Mouse (Mus musculus): ENCODE data around the gene Gnat1. TPM values are rescaled to one million over a fixed set of nuclear protein-coding genes. Genes with fewer than 3 reads are reported as not detected.
A peak's percentile ranks its signal among the peaks of the same experiment; 100 is the strongest.

Gene Gnat1
- polyA plus RNA-seq, 1 experiment from 2014 or later = 1.9 TPM

DNA sequence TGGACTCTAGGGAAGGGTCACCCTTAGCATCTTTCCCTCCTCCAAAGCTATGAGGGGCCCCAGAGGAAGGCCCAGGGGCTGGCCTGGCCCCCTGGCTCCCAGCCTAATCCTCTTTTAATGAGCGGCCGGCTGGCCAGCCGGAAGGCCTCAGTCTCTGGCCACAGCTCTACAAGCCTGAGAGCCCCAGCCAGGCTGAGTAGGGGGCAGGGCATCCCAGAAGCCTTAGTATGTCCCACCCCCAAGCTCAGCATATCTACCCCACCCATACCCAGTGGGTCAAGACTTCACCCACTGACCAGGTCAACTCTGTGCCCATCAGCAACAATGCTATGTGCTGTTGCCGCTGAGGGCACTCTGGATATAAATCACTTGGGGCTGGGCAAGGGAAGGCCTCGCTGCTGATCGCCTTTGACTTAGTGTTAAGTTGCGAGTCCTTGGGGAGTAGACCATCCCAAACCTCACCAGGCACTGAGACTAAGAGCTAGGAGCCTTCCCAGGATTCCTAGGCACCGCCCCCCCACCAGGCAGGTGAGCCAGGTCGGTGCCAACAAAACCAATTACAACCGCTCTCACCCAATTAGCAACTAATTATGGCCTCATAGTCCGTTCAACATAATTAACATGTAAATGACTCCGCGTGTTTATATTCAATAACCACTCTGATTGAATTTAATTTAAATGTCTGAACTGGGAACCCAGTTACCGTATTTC is 18.5 kb upstream of the Gnat1 start:
- Histone ChIP-seq H3K27me3 (replicated peaks) (no peaks in the 10 kb centered on the region), H3K36me3 (no peaks in the 10 kb centered on the region), H3K27ac (peak overlapping the region; percentile 75), H3K4me3 (replicated peaks) (no peak overlapping the region), H3K4me1 (peaks cover 75% of the 10 kb centered on the region), H3K9me3 (no peaks in the 10 kb centered on the region), H3K9ac (no peak overlapping the region), H3K4me2 (peak overlapping the region; percentile 36)
- WGBS = 28% methylated on average over 14 of the region's 14 CpGs
- ATAC-seq (ENCODE audit: insufficient read depth, low FRiP score, low read depth) = no peak

DNA sequence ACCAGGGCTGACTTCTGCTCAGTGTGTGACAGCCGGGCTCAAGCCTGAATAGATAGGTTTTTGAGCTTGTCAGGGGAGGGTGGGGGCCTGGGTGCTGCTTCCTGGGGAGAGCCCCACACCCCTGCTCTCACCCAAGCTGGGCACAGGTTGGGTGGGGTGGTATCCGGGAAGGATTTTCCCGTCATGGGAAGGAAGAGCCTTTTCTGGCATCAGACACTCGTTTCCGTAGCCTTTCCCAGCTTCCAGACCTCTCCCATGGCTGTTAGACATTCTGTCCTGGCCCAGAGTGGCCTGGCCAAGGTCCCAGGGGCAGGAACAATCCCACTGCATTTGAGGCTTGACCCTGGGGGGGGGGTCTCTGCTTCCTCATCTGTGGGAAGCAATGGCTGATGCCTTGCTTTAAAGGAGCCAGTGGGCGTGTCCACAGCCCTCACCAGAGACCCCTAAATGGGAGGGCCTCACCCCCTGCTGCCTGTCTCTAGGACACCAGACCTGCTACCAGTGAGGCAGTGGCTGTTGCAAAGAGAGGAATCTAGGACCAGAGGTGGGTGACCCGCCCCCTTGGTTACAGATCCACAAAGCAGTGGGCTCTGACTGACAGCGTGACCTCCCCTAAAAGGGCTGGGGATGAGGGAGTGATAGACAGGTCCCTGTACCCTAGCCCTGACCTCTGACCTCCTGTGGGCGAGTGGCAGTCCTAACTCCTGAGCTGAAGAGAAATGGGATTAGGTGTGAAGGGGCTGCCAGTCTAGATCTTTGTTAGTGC is 17.5 kb upstream of the Gnat1 start:
- peak overlapping the region; percentile 75 for H3K27ac ChIP-seq
- no peaks in the 10 kb centered on the region for H3K36me3 ChIP-seq
- WGBS = 51% methylated on average over 9 of the region's 9 CpGs
- no peak for ATAC-seq (ENCODE audit: insufficient read depth, low FRiP score, low read depth)
- no peaks in the 10 kb centered on the region for H3K27me3 ChIP-seq (replicated peaks)
- H3K9me3 ChIP-seq = no peaks in the 10 kb centered on the region
- 0 out of 2 replicates have a peak overlapping the region, but pooled peaks have one; percentile 36 for H3K4me2 ChIP-seq
- peaks cover 69% of the 10 kb centered on the region for H3K4me1 ChIP-seq
- no peak overlapping the region for H3K9ac ChIP-seq
- no peak overlapping the region for H3K4me3 ChIP-seq (replicated peaks)

DNA sequence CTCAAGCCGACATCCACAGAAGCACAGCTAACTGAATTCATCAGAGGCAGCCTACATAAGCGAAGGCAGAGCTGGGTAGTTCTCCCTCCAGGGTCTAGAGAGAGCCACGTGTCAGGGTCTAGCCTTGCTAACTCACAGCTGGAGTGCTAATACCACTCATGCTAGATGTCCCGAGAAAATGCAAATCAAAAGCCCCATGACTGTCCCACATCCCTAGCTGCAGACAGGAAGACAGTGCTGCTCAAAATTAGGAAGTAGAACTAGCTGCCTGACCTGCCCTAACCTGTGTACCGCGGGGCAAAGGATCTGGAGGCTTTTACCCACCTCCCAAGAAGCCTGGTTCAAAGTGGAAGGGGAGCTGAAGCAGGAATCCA is 16.6 kb upstream of the Gnat1 start:
- no peak for ATAC-seq (ENCODE audit: insufficient read depth, low FRiP score, low read depth)
- 36% methylated on average over 6 of the region's 6 CpGs for WGBS
- H3K36me3 ChIP-seq = peaks cover 9% of the 10 kb centered on the region; the same call in 1 of the 2 replicates
- H3K27ac ChIP-seq = peak overlapping the region; percentile 75; the same call in 1 of the 2 replicates
- no peaks in the 10 kb centered on the region for H3K9me3 ChIP-seq
- H3K4me2 ChIP-seq = no peak overlapping the region
- no peak overlapping the region for H3K4me3 ChIP-seq (replicated peaks)
- no peak overlapping the region for H3K9ac ChIP-seq
- H3K4me1 ChIP-seq = peaks cover 62% of the 10 kb centered on the region
- H3K27me3 ChIP-seq (replicated peaks) = no peaks in the 10 kb centered on the region

DNA sequence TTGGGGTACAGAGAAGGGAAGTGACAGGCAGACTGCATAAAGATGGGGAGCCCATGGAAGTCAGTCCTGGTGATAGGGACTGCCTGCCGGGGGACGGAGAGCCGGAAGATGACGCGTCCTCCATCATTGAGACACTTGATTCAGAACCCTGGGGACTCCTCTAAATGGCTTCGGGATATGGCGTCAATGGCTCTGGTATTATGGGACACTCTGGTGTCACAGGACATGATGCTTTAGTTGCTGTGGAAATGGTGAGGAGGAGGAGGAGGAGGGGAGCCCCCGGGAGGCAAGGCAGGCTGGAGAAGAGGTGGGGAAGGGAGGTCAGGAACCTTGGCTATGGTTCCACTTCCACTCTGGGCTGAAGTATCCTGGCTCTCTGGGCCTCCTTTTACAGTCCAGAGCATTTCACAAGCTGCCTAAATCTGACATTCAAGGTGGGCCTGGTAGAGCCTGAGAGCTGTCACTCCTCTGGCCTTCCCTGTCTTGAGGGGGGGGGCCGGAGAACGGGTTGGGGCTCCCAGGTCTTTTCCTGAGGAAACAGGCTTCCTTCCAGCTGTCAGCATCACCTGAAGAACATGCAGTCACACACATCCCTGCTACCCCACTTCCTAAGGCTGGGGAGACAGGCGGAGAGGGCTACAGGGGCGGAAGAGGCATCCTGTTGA is 16.1 kb upstream of the Gnat1 start:
- Histone ChIP-seq H3K27ac (peak overlapping the region; percentile 75; the same call in 1 of the 2 replicates), H3K9ac (no peak overlapping the region), H3K4me1 (peaks cover 56% of the 10 kb centered on the region), H3K4me2 (no peak overlapping the region), H3K36me3 (peaks cover 9% of the 10 kb centered on the region; the same call in 1 of the 2 replicates), H3K9me3 (no peaks in the 10 kb centered on the region), H3K27me3 (replicated peaks) (no peaks in the 10 kb centered on the region), H3K4me3 (replicated peaks) (no peak overlapping the region)
- WGBS = 81% methylated on average over 12 of the region's 12 CpGs
- no peak for ATAC-seq (ENCODE audit: insufficient read depth, low FRiP score, low read depth)

DNA sequence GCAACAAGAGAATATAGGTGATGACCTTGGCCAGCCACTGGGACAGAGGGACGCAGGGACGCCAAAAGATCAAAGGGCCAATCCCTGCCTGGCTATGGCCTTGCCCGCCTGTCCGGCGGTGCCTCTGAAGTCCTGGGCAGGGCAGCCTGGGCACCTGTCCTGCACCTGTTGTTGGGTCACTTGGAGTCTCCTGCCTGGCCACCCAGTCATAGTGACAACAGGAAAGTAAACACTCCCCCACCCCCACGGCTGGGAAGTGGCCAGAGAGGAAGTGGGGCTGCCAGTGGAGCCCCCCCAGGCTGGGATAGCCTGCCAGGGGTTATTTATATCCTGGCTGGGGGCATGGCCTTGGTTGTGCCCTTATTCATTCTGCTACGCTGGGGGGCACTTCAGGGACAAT is 15.1 kb upstream of the Gnat1 start:
- H3K4me3 ChIP-seq (replicated peaks) = no peak overlapping the region
- H3K4me1 ChIP-seq = peaks cover 47% of the 10 kb centered on the region
- no peak for ATAC-seq (ENCODE audit: insufficient read depth, low FRiP score, low read depth)
- H3K36me3 ChIP-seq = peaks cover 16% of the 10 kb centered on the region
- peak overlapping the region; percentile 17; the same call in 1 of the 2 replicates for H3K27ac ChIP-seq
- no peaks in the 10 kb centered on the region for H3K9me3 ChIP-seq
- H3K27me3 ChIP-seq (replicated peaks) = no peaks in the 10 kb centered on the region
- WGBS = 65% methylated on average over 7 of the region's 7 CpGs
- no peak overlapping the region for H3K9ac ChIP-seq
- H3K4me2 ChIP-seq = no peak overlapping the region

DNA sequence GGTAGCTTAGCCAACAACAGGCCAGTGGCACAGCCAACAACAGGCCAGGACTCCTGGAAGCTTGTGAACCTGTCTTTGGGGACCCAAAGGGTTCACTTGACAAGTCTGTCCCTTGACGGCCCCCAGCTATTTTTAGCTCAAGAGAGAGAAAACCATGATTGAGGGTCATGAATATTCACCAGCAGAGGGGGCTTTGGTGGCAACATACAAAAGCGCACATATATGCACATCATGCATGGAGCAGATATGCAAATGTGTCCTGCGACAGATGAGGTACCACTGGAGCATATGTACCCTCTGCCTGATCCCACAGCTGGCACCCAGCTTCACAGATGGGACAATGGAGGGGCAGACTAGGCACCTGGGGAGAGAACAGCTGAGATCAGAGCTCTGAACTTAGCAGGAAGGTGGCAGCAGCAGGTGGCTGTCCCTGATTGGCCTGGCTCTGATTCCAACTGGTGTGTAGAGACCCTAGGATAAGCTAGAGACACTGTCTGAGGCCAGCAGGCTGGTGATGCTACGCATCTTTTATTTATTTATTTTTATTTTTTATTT is 14.0 kb upstream of the Gnat1 start:
- ATAC-seq (ENCODE audit: insufficient read depth, low FRiP score, low read depth) = no peak
- Histone ChIP-seq H3K4me3 (replicated peaks) (no peak overlapping the region), H3K9ac (no peak overlapping the region)

DNA sequence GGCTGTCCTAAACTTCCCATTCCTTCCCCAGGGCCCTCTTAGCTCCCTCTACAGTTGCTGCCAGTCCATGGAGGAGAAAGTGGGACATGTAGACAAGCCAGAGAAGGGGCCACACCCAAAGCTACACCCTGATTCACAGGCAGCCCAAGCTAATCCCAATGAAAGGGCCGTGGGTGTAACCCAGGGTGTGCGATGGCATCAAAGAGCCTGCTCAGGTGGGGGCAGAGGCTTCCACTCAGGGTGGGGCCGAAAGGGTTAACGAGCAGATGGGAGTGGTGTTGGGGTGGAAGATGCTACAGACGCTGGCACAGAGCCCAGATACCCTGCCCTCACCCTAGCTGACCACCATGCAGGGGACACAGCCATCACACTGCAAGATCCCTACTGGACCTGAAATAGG is 13.3 kb upstream of the Gnat1 start:
- Histone ChIP-seq H3K9ac (no peak overlapping the region), H3K36me3 (peaks cover 28% of the 10 kb centered on the region), H3K27ac (no peak overlapping the region), H3K4me3 (replicated peaks) (no peak overlapping the region), H3K4me2 (no peak overlapping the region), H3K4me1 (peaks cover 29% of the 10 kb centered on the region), H3K27me3 (replicated peaks) (no peaks in the 10 kb centered on the region), H3K9me3 (no peaks in the 10 kb centered on the region)
- 60% methylated on average over 5 of the region's 5 CpGs for WGBS
- ATAC-seq (ENCODE audit: insufficient read depth, low FRiP score, low read depth) = no peak

More for the DNA sequence above, 14.0 kb upstream of the Gnat1 start:
- Histone ChIP-seq H3K36me3 (peaks cover 27% of the 10 kb centered on the region), H3K27me3 (replicated peaks) (no peaks in the 10 kb centered on the region), H3K4me2 (no peak overlapping the region), H3K27ac (no peak overlapping the region), H3K4me1 (peaks cover 36% of the 10 kb centered on the region), H3K9me3 (no peaks in the 10 kb centered on the region)
- 65% methylated on average over 4 of the region's 4 CpGs for WGBS

DNA sequence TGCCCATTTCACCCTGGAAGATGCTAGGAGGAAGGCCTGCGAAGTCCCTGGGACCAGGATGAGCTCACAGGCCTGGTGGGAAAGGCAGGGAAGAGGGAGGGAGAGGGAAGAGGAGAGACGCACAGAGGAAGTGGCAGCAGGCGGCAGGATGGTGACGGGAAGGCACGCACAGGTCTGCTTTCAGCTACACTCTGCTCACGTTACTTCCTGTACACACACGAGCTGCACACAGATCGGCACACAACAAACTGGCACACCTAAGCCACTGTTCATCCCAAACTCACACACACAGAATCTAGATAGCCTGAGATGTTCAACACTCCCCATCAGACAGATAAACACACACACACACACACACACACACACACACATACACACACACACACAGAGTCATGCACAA is 10.9 kb upstream of the Gnat1 start:
- no peak for ATAC-seq (ENCODE audit: insufficient read depth, low FRiP score, low read depth)
- Histone ChIP-seq H3K36me3 (peaks cover 35% of the 10 kb centered on the region), H3K4me1 (peaks cover 21% of the 10 kb centered on the region), H3K9ac (no peak overlapping the region), H3K27me3 (replicated peaks) (no peaks in the 10 kb centered on the region), H3K27ac (no peak overlapping the region), H3K4me3 (replicated peaks) (no peak overlapping the region), H3K9me3 (no peaks in the 10 kb centered on the region), H3K4me2 (no peak overlapping the region)
- 77% methylated on average over 8 of the region's 8 CpGs for WGBS

DNA sequence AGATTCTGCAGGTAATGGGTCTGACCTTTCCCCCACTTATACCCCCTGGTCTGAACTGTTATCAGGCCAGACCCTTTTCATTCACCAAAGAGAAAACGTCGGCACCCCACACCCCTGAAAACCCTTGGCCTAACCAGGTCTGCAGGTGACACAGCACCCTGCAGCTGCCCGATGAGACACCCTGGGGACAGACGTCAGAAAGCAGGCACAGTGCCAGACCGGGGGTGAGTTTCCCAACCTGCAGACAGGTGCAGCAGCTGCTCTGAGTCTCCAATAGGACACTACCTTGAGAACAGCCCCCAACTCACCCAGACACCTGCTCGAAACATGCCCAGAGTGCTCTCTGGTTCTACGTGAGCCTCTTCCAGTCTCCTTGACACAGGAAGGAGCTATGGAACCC is 9.4 kb upstream of the Gnat1 start:
- no peak for ATAC-seq (ENCODE audit: insufficient read depth, low FRiP score, low read depth)
- Histone ChIP-seq H3K4me3 (replicated peaks) (no peak overlapping the region), H3K4me2 (no peak overlapping the region), H3K9me3 (no peaks in the 10 kb centered on the region), H3K27me3 (replicated peaks) (no peaks in the 10 kb centered on the region), H3K36me3 (peaks cover 42% of the 10 kb centered on the region), H3K27ac (no peak overlapping the region), H3K9ac (no peak overlapping the region), H3K4me1 (peaks cover 10% of the 10 kb centered on the region)
- 69% methylated on average over 7 of the region's 7 CpGs for WGBS

DNA sequence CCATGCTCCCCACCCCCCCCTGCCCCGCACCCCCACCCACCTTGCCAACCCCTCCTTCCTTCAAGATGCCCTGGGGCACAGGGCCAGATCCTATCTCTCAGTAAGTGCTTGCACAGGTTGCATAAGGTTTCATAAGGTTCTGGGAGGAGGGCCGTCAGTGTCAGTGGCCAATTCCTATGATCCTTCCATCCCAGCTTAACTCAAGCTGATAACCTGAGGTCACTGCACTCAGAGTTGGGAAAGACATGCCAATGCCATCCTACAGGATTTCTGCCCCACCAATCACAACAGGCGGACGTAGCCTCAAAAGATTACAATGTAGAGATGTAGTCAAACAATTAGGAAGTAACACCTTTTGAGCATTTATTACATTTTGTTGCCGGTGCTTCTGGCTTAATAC is 8.9 kb upstream of the Gnat1 start:
- WGBS = 84% methylated on average over 5 of the region's 5 CpGs
- Histone ChIP-seq H3K9ac (no peak overlapping the region), H3K27me3 (replicated peaks) (no peaks in the 10 kb centered on the region), H3K9me3 (no peaks in the 10 kb centered on the region), H3K4me3 (replicated peaks) (no peak overlapping the region), H3K4me1 (peaks cover 10% of the 10 kb centered on the region), H3K27ac (no peak overlapping the region), H3K36me3 (peaks cover 45% of the 10 kb centered on the region), H3K4me2 (no peak overlapping the region)
- ATAC-seq (ENCODE audit: insufficient read depth, low FRiP score, low read depth) = no peak

DNA sequence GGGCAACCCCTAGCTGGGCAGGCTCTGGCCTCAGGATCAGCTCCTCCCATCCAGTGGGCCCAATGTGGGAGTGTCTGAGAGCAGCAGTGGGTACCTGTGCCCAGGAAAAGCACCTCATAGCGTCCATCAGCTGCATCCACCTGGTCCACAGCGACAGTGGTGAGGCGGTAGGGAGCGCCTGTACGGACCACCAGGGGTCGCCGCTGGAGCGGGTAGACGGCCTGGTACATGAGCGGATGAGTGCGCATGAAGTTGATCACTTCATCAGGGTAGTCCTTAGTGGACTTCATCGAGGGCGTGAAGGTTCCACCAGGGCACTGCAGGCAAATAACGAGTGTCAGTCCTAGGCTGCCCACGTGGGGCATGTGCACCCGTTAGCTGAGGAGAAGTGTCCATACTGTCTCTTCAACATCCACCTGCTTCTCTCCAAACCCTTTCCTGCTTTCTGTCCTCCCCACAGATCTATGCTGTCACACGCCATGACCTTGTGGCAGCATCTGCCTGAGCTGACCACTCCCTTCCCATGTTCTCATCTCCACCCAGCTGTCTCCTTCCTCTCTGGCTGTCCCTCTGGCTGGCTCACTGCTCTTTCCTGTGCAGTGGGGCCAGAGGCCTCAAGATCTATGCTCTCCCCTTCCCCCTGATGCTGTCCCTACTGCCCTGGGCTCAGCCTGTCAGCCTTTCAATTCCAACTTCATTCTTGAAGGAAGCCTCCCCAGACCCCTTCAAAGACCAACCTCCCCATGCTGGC is 5.9 kb upstream of the Gnat1 start:
- WGBS = 45% methylated on average over 17 of the region's 17 CpGs
- Histone ChIP-seq H3K27ac (no peak overlapping the region), H3K9me3 (no peaks in the 10 kb centered on the region), H3K36me3 (peaks cover 45% of the 10 kb centered on the region), H3K9ac (no peak overlapping the region), H3K4me3 (replicated peaks) (no peak overlapping the region), H3K4me1 (peaks cover 4% of the 10 kb centered on the region; the same call in 1 of the 2 replicates), H3K4me2 (no peak overlapping the region), H3K27me3 (replicated peaks) (no peaks in the 10 kb centered on the region)
- ATAC-seq (ENCODE audit: insufficient read depth, low FRiP score, low read depth) = peak; percentile 37; the same call in 1 of the 2 replicates

All from stomach, embryonic 15.5 days (tissue).